Mouse (Mus musculus) hindbrain, embryonic 12.5 days (tissue): Measurements from ENCODE around the gene Bcat2. TPM values are rescaled to one million over a fixed set of nuclear protein-coding genes. Genes with fewer than 3 reads are reported as not detected.

ENCODE experiments used
- ATAC-seq: fragments of 200-750 bp; cut with Nextera tagmentation; 2 replicates; pipeline ENCODE4 v1.8.0; 2017; ENCODE audit warnings: moderate TSS enrichment; ENCODE audit not compliant: low FRiP score
- H3K27ac ChIP-seq: fragments of 300-500 bp; sonication (generic); 2 replicates; pipeline ENCODE4 v1.5.1; 2016; ENCODE audit warnings: mild to moderate bottlenecking
- H3K27me3 ChIP-seq: fragments of 300-500 bp; sonication (generic); 2 replicates; pipeline ENCODE4 v1.6.1; 2016; ENCODE audit warnings: mild to moderate bottlenecking
- H3K36me3 ChIP-seq: fragments of 300-500 bp; sonication (generic); 2 replicates; pipeline ENCODE4 v1.6.1; 2016; ENCODE audit warnings: mild to moderate bottlenecking
- H3K4me1 ChIP-seq: fragments of 300-500 bp; sonication (generic); 2 replicates; pipeline ENCODE4 v1.6.1; 2016
- H3K4me2 ChIP-seq: fragments of 300-500 bp; sonication (generic); replicated peaks from 2 replicates; pipeline ENCODE4 v1.6.1; 2016; ENCODE audit warnings: mild to moderate bottlenecking
- H3K4me3 ChIP-seq: fragments of 300-500 bp; sonication (generic); 2 replicates; pipeline ENCODE4 v1.5.1; 2016; ENCODE audit warnings: mild to moderate bottlenecking
- H3K9ac ChIP-seq: fragments of 300-500 bp; sonication (generic); 2 replicates; pipeline ENCODE4 v1.6.1; 2016; ENCODE audit warnings: mild to moderate bottlenecking, moderate library complexity
- H3K9me3 ChIP-seq: fragments of 300-500 bp; sonication (generic); replicated peaks from 2 replicates; pipeline ENCODE4 v1.6.1; 2016; ENCODE audit warnings: mild to moderate bottlenecking
- WGBS: fragments of 180-500 bp; shearing (Covaris S2); methylation state at CpG from one replicate; pipeline ENCODE4 v1.1.7; 2016; 5-methylcytosine and 5-hydroxymethylcytosine counted together
- polyA plus RNA-seq: library from polyadenylated mRNA; unstranded; fragments of >200 nt; fragmentation: Nextera tagmentation; extraction: Ambion mirVana; gene quantifications from 2 replicates; pipeline ENCODE4 v1.2.1, GENCODE M21; 2016

Gene Bcat2
- polyA plus RNA-seq, 1 experiment from 2014 or later, result 35.2 TPM

GRCm38 (mm10) chr7:45595176-45595575 is 25.2 kb downstream of the Bcat2 start:
- Histone ChIP-seq H3K36me3 (no peaks in the 10 kb centered on the region), H3K27ac (no peak overlapping the region), H3K9me3 (no peaks in the 10 kb centered on the region), H3K9ac (no peak overlapping the region), H3K4me1 (no peaks in the 10 kb centered on the region), H3K27me3 (no peaks in the 10 kb centered on the region), H3K4me3 (no peak overlapping the region), H3K4me2 (no peak overlapping the region)
- no peak for ATAC-seq
- WGBS, result 80% methylated on average over 4 of the region's 4 CpGs

GRCm38 (mm10) chr7:45596107-45596506 is 26.2 kb downstream of the Bcat2 start:
- WGBS, result 86% methylated on average over 1 of the region's 1 CpGs
- ATAC-seq, result no peak
- Histone ChIP-seq H3K9ac (no peak overlapping the region), H3K9me3 (no peaks in the 10 kb centered on the region), H3K4me3 (no peak overlapping the region), H3K36me3 (no peaks in the 10 kb centered on the region), H3K4me2 (no peak overlapping the region), H3K27me3 (no peaks in the 10 kb centered on the region), H3K4me1 (no peaks in the 10 kb centered on the region), H3K27ac (no peak overlapping the region)

- 88% methylated on average over 5 of the region's 5 CpGs for whole genome bisulfite sequencing
- Histone ChIP-seq H3K4me1 (no peaks in the 10 kb centered on the region), H3K27me3 (no peaks in the 10 kb centered on the region), H3K36me3 (no peaks in the 10 kb centered on the region), H3K4me3 (no peak overlapping the region), H3K27ac (no peak overlapping the region), H3K4me2 (no peak overlapping the region), H3K9me3 (no peaks in the 10 kb centered on the region), H3K9ac (no peak overlapping the region)
- no peak for ATAC-seq
These were observed 27.1 kb downstream of the Bcat2 start for GRCm38 (mm10) chr7:45597013-45597412.

GRCm38 (mm10) chr7:45597527-45597926 is 27.6 kb downstream of the Bcat2 start:
- 90% methylated on average over 6 of the region's 6 CpGs for WGBS
- Histone ChIP-seq H3K4me1 (no peaks in the 10 kb centered on the region), H3K4me2 (no peak overlapping the region), H3K36me3 (no peaks in the 10 kb centered on the region), H3K27me3 (no peaks in the 10 kb centered on the region), H3K9me3 (no peaks in the 10 kb centered on the region), H3K9ac (no peak overlapping the region), H3K4me3 (no peak overlapping the region), H3K27ac (no peak overlapping the region)
- no peak for ATAC-seq

- Histone ChIP-seq H3K9ac (no peak overlapping the region), H3K27ac (no peak overlapping the region), H3K36me3 (no peaks in the 10 kb centered on the region), H3K9me3 (no peaks in the 10 kb centered on the region), H3K4me3 (no peak overlapping the region), H3K4me2 (no peak overlapping the region), H3K27me3 (no peaks in the 10 kb centered on the region), H3K4me1 (no peaks in the 10 kb centered on the region)
- WGBS, result 47% methylated on average over 18 of the region's 18 CpGs
- no peak for ATAC-seq
These were observed 29.3 kb downstream of the Bcat2 start for GRCm38 (mm10) chr7:45598960-45599879.

- H3K9ac ChIP-seq, result no peak overlapping the region
- no peak for ATAC-seq
- 82% methylated on average over 9 of the region's 9 CpGs for WGBS
- no peaks in the 10 kb centered on the region for H3K27me3 ChIP-seq
- H3K4me2 ChIP-seq, result no peak overlapping the region
- no peaks in the 10 kb centered on the region for H3K4me1 ChIP-seq
- no peaks in the 10 kb centered on the region for H3K9me3 ChIP-seq
- H3K36me3 ChIP-seq, result no peaks in the 10 kb centered on the region
- no peak overlapping the region for H3K4me3 ChIP-seq
- no peak overlapping the region for H3K27ac ChIP-seq
These were observed 35.8 kb downstream of the Bcat2 start for GRCm38 (mm10) chr7:45605704-45606289.

GRCm38 (mm10) chr7:45609511-45609910 is 39.6 kb downstream of the Bcat2 start:
- 88% methylated on average over 1 of the region's 1 CpGs for WGBS
- ATAC-seq, result no peak

GRCm38 (mm10) chr7:45616277-45616676 is 46.3 kb downstream of the Bcat2 start:
- ATAC-seq, result no peak
- peaks cover 45% of the 10 kb centered on the region for H3K27me3 ChIP-seq
- peaks cover 9% of the 10 kb centered on the region for H3K4me1 ChIP-seq
- no peak overlapping the region for H3K27ac ChIP-seq
- no peak overlapping the region for H3K4me3 ChIP-seq
- 23% methylated on average over 6 of the region's 6 CpGs for WGBS
- H3K9me3 ChIP-seq, result no peaks in the 10 kb centered on the region
- no peak overlapping the region for H3K4me2 ChIP-seq
- H3K9ac ChIP-seq, result no peak overlapping the region
- no peaks in the 10 kb centered on the region for H3K36me3 ChIP-seq

More at GRCm38 (mm10) chr7:45609511-45609910, 39.6 kb downstream of the Bcat2 start:
- H3K9ac ChIP-seq, result no peak overlapping the region
- H3K4me3 ChIP-seq, result no peak overlapping the region
- H3K36me3 ChIP-seq, result no peaks in the 10 kb centered on the region
- no peaks in the 10 kb centered on the region for H3K4me1 ChIP-seq
- no peaks in the 10 kb centered on the region for H3K27me3 ChIP-seq
- H3K4me2 ChIP-seq, result no peak overlapping the region
- no peaks in the 10 kb centered on the region for H3K9me3 ChIP-seq
- H3K27ac ChIP-seq, result no peak overlapping the region

- Histone ChIP-seq H3K4me1 (peaks cover 9% of the 10 kb centered on the region), H3K27me3 (peaks cover 45% of the 10 kb centered on the region), H3K9ac (no peak within 1 kb of the TSS), H3K4me3 (no peak within 1 kb of the TSS), H3K9me3 (no peaks in the 10 kb centered on the region), H3K27ac (no peak within 1 kb of the TSS), H3K4me2 (peak within 1 kb of the TSS; percentile 27; the same call in 1 of the 2 replicates), H3K36me3 (no peaks in the 10 kb centered on the region)
- no peak for ATAC-seq
- WGBS, result 7% methylated on average over 28 of the region's 31 CpGs
These were observed 47.2 kb downstream of the Bcat2 start, which contains the start of gene Fut1 for GRCm38 (mm10) chr7:45617042-45617695. Fut1 (plus strand) TSS chr7:45617289.

- 80% methylated on average over 5 of the region's 5 CpGs for WGBS
- Histone ChIP-seq H3K36me3 (no peaks in the 10 kb centered on the region), H3K4me1 (peaks cover 9% of the 10 kb centered on the region), H3K4me2 (no peak overlapping the region), H3K9ac (no peak overlapping the region), H3K9me3 (no peaks in the 10 kb centered on the region), H3K4me3 (no peak overlapping the region), H3K27me3 (peaks cover 45% of the 10 kb centered on the region), H3K27ac (no peak overlapping the region)
- no peak for ATAC-seq
These were observed 48.4 kb downstream of the Bcat2 start for GRCm38 (mm10) chr7:45618316-45618715.

GRCm38 (mm10) chr7:45619592-45619991 is 49.6 kb downstream of the Bcat2 start:
- Histone ChIP-seq H3K9ac (no peak overlapping the region), H3K9me3 (no peaks in the 10 kb centered on the region), H3K27me3 (peaks cover 45% of the 10 kb centered on the region), H3K27ac (no peak overlapping the region), H3K4me2 (no peak overlapping the region), H3K4me3 (no peak overlapping the region), H3K4me1 (peaks cover 9% of the 10 kb centered on the region), H3K36me3 (no peaks in the 10 kb centered on the region)
- no peak for ATAC-seq
- 91% methylated on average over 5 of the region's 5 CpGs for WGBS

- ATAC-seq, result no peak
- Histone ChIP-seq H3K9me3 (no peaks in the 10 kb centered on the region), H3K4me1 (peaks cover 6% of the 10 kb centered on the region), H3K4me2 (no peak within 1 kb of the TSS), H3K9ac (no peak within 1 kb of the TSS), H3K27ac (no peak within 1 kb of the TSS), H3K4me3 (no peak within 1 kb of the TSS), H3K36me3 (no peaks in the 10 kb centered on the region), H3K27me3 (peaks cover 34% of the 10 kb centered on the region)
- 33% methylated on average over 9 of the region's 9 CpGs for WGBS
These were observed 51.5 kb downstream of the Bcat2 start, which contains the start of gene Izumo1 for GRCm38 (mm10) chr7:45621443-45621842. Izumo1 (plus strand) TSS chr7:45621811.
